Mouse (Mus musculus) hindbrain, embryonic 16.5 days (tissue): Measurements from ENCODE around the gene Olfr1338. TPM values are rescaled to one million over a fixed set of nuclear protein-coding genes. Genes with fewer than 3 reads are reported as not detected.

ENCODE experiments used
- ATAC-seq: fragments of 200-750 bp; cut with Nextera tagmentation; 2 replicates; pipeline ENCODE4 v1.8.0; 2017; ENCODE audit warnings: moderate TSS enrichment, moderate library complexity
- H3K27ac ChIP-seq: fragments of 300-500 bp; sonication (generic); 2 replicates; pipeline ENCODE4 v1.5.1; 2014; ENCODE audit warnings: low read depth, mild to moderate bottlenecking, control low read depth, low read length, moderate library complexity
- H3K27me3 ChIP-seq: fragments of 300-500 bp; sonication (generic); replicated peaks from 2 replicates; pipeline ENCODE4 v1.6.1; 2014; ENCODE audit warnings: low read length; ENCODE audit not compliant: control insufficient read depth, insufficient read depth
- H3K36me3 ChIP-seq: fragments of 300-500 bp; sonication (generic); 2 replicates; pipeline ENCODE4 v1.6.1; 2014; ENCODE audit warnings: mild to moderate bottlenecking, low read length, moderate library complexity, mixed read lengths; ENCODE audit not compliant: control insufficient read depth, insufficient read depth
- H3K4me1 ChIP-seq: fragments of 300-500 bp; sonication (generic); 2 replicates; pipeline ENCODE4 v1.6.1; 2014; ENCODE audit warnings: low read depth, low read length; ENCODE audit not compliant: control insufficient read depth, insufficient read depth
- H3K4me2 ChIP-seq: fragments of 300-500 bp; sonication (generic); 2 replicates; pipeline ENCODE4 v1.6.1; 2014; ENCODE audit warnings: mild to moderate bottlenecking, low read length, control low read depth, moderate library complexity
- H3K4me3 ChIP-seq: fragments of 300-500 bp; sonication (generic); 2 replicates; pipeline ENCODE4 v1.5.1; 2014; ENCODE audit warnings: mild to moderate bottlenecking, low read length, control low read depth, moderate library complexity
- H3K9ac ChIP-seq: fragments of 300-500 bp; sonication (generic); 2 replicates; pipeline ENCODE4 v1.6.1; 2014; ENCODE audit warnings: low read depth, mild to moderate bottlenecking, control low read depth, low read length, moderate library complexity
- H3K9me3 ChIP-seq: fragments of 300-500 bp; sonication (generic); 2 replicates; pipeline ENCODE4 v1.6.1; 2014; ENCODE audit warnings: mild to moderate bottlenecking, low read length, moderate library complexity; ENCODE audit not compliant: control insufficient read depth
- WGBS: fragments of 180-500 bp; shearing (Covaris S2); extraction: QIAGEN DNeasy Blood & Tissue Kit; methylation state at CpG from one replicate; pipeline ENCODE4 v1.1.7; 2014; 5-methylcytosine and 5-hydroxymethylcytosine counted together
- polyA plus RNA-seq: library from polyadenylated mRNA; unstranded; fragments of >200 nt; fragmentation: Nextera tagmentation; extraction: Ambion mirVana; gene quantifications from 2 replicates; pipeline ENCODE4 v1.2.1, GENCODE M21; 2015

Gene Olfr1338
- polyA plus RNA-seq, 1 experiment from 2014 or later: not detected

- H3K9me3 ChIP-seq: no peaks in the 10 kb centered on the region
- H3K27me3 ChIP-seq: no peaks in the 10 kb centered on the region
- H3K4me3 ChIP-seq: no peak overlapping the region
- H3K4me1 ChIP-seq: no peaks in the 10 kb centered on the region
- no peaks in the 10 kb centered on the region for H3K36me3 ChIP-seq
- no peak overlapping the region for H3K27ac ChIP-seq
- WGBS: 15% methylated on average over 1 of the region's 1 CpGs
- H3K4me2 ChIP-seq: no peak overlapping the region
- ATAC-seq: no peak
- no peak overlapping the region for H3K9ac ChIP-seq
Measured at GRCm38 (mm10) chr4:118711656-118712055, 46.9 kb downstream of the Olfr1338 start.

- ATAC-seq: no peak
- Histone ChIP-seq H3K4me1 (no peaks in the 10 kb centered on the region), H3K9ac (no peak overlapping the region), H3K27me3 (no peaks in the 10 kb centered on the region), H3K27ac (no peak overlapping the region), H3K36me3 (no peaks in the 10 kb centered on the region), H3K9me3 (no peaks in the 10 kb centered on the region), H3K4me2 (no peak overlapping the region), H3K4me3 (no peak overlapping the region)
- 85% methylated on average over 5 of the region's 5 CpGs for WGBS
Measured at GRCm38 (mm10) chr4:118708086-118708485, 50.5 kb downstream of the Olfr1338 start.

DNA sequence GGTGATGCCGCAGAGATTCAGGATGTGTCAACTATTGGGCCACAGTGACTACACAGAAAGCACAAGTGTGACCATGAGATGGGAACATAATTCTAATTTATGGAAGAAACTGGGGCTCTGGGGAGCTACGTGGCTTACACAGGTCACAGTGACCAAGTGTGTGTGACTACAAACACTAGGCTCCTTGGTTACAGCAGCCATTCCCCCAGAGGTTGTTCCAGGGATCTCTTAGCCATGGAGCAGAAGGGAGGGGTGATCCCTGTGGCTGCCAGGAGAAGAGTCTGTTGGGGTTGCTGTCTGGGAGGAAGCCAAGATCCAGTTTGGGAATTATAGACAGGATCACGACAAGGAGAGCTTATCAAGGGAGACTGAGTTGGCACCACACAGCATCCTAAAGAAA is 55.3 kb downstream of the Olfr1338 start, which contains the start of gene Olfr1341:
Gene Olfr1341 (plus strand): TSS at position 301 of the 400 bp plus-strand sequence.
- Histone ChIP-seq H3K9ac (no peak within 1 kb of the TSS), H3K9me3 (no peaks in the 10 kb centered on the region), H3K27ac (no peak within 1 kb of the TSS), H3K4me2 (no peak within 1 kb of the TSS), H3K4me1 (no peaks in the 10 kb centered on the region), H3K27me3 (no peaks in the 10 kb centered on the region), H3K36me3 (no peaks in the 10 kb centered on the region), H3K4me3 (no peak within 1 kb of the TSS)
- whole genome bisulfite sequencing: 82% methylated on average over 3 of the region's 3 CpGs
- ATAC-seq: no peak

Other genes with a start within 250 kb of the Olfr1338 start
- not detected in 2 replicates for gene 2610528J11Rik, start 231.7 kb downstream of the Olfr1338 start, polyA plus RNA-seq
- gene Tmem125, start 214.7 kb downstream of the Olfr1338 start, polyA plus RNA-seq: 0.16 and 0.30 TPM in 2 replicates
- 2.1 and 2.5 TPM in 2 replicates for gene Cfap57, start 138.0 kb downstream of the Olfr1338 start, polyA plus RNA-seq
- gene Ebna1bp2, start 137.9 kb downstream of the Olfr1338 start, polyA plus RNA-seq: 83.0 and 91.8 TPM in 2 replicates
- not detected in 2 replicates for gene Olfr62, start 99.8 kb downstream of the Olfr1338 start, polyA plus RNA-seq
- gene Olfr1342, start 66.0 kb downstream of the Olfr1338 start, polyA plus RNA-seq: not detected in 2 replicates
- gene Olfr1341, start 55.2 kb downstream of the Olfr1338 start, polyA plus RNA-seq: not detected in 2 replicates
- not detected in 2 replicates for gene Olfr1340, start 38.6 kb downstream of the Olfr1338 start, polyA plus RNA-seq
- gene Olfr1339, start 26.6 kb downstream of the Olfr1338 start, polyA plus RNA-seq: not detected in 2 replicates
- gene Olfr1337, start 23.8 kb upstream of the Olfr1338 start, polyA plus RNA-seq: not detected in 2 replicates
- gene Olfr1335, start 51.2 kb upstream of the Olfr1338 start, polyA plus RNA-seq: not detected in 2 replicates
- not detected in 2 replicates for gene Olfr1333, start 77.5 kb upstream of the Olfr1338 start, polyA plus RNA-seq
- gene Olfr1331, start 105.9 kb upstream of the Olfr1338 start, polyA plus RNA-seq: not detected in 2 replicates
- not detected in 2 replicates for gene Olfr1330, start 129.9 kb upstream of the Olfr1338 start, polyA plus RNA-seq
- gene Olfr1329, start 158.7 kb upstream of the Olfr1338 start, polyA plus RNA-seq: not detected in 2 replicates
- gene Olfr1328, start 179.9 kb upstream of the Olfr1338 start, polyA plus RNA-seq: not detected in 2 replicates
- gene Lao1, start 202.8 kb upstream of the Olfr1338 start, polyA plus RNA-seq: 0.06 and 0.09 TPM in 2 replicates